Mouse (Mus musculus): ENCODE measurements around the gene BC030500. TPM values are rescaled to one million over a fixed set of nuclear protein-coding genes. Genes with fewer than 3 reads are reported as not detected.

BC030500 gene
- polyA plus RNA-seq, 1 experiment from 2014 or later = 0.18 TPM

Other genes starting within 250 kb of the BC030500 start
- 1.3 and 1.7 TPM in 2 replicates for gene Galntl6, start 885 bp downstream of the BC030500 start, polyA plus RNA-seq (2015; fragmentation: Nextera tagmentation; extraction: Ambion mirVana)

All from stomach, embryonic 15.5 days (tissue).